Mouse (Mus musculus): Measurements from ENCODE around the gene Lsm12. TPM values are rescaled to one million over a fixed set of nuclear protein-coding genes. Genes with fewer than 3 reads are reported as not detected.

Lsm12 gene
- polyA plus RNA-seq, 1 experiment from 2014 or later: 94.3 TPM

Small RNAs within 50 kb of the gene (microRNA-seq; reads per million reads assigned to microRNA genes)
- gene Mir8101: 1.4 reads per million

Other genes starting within 250 kb of the Lsm12 start
- 0.77 and 1.6 TPM in 2 replicates for gene Sost, start 218.3 kb downstream of the Lsm12 start, polyA plus RNA-seq (2016; fragmentation: Nextera tagmentation; extraction: Ambion mirVana)
- not detected in 2 replicates for gene Cfap97d1, start 201.0 kb downstream of the Lsm12 start, polyA plus RNA-seq (2016; fragmentation: Nextera tagmentation; extraction: Ambion mirVana)
- 53.7 and 54.9 TPM in 2 replicates for gene Dusp3, start 198.3 kb downstream of the Lsm12 start, polyA plus RNA-seq (2016; fragmentation: Nextera tagmentation; extraction: Ambion mirVana)
- 4.1 and 4.5 TPM in 2 replicates for gene Mpp3, start 156.8 kb downstream of the Lsm12 start, polyA plus RNA-seq (2016; fragmentation: Nextera tagmentation; extraction: Ambion mirVana)
- gene Cd300lg, start 143.8 kb downstream of the Lsm12 start, polyA plus RNA-seq (2016; fragmentation: Nextera tagmentation; extraction: Ambion mirVana): 1.6 and 1.9 TPM in 2 replicates
- 15.4 and 17.8 TPM in 2 replicates for gene Mpp2, start 96.8 kb downstream of the Lsm12 start, polyA plus RNA-seq (2016; fragmentation: Nextera tagmentation; extraction: Ambion mirVana)
- not detected in 2 replicates for gene Ppy, start 84.0 kb downstream of the Lsm12 start, polyA plus RNA-seq (2016; fragmentation: Nextera tagmentation; extraction: Ambion mirVana)
- gene Pyy, start 77.5 kb downstream of the Lsm12 start, polyA plus RNA-seq (2016; fragmentation: Nextera tagmentation; extraction: Ambion mirVana): not detected in 2 replicates
- gene Nags, start 39.8 kb downstream of the Lsm12 start, polyA plus RNA-seq (2016; fragmentation: Nextera tagmentation; extraction: Ambion mirVana): 0.11 TPM in 1 of 2 replicates, not detected in the other
- gene Tmem101, start 28.9 kb downstream of the Lsm12 start, polyA plus RNA-seq (2016; fragmentation: Nextera tagmentation; extraction: Ambion mirVana): 36.8 and 37.6 TPM in 2 replicates
- 27.1 and 28.0 TPM in 2 replicates for gene G6pc3, start 4.3 kb upstream of the Lsm12 start, polyA plus RNA-seq (2016; fragmentation: Nextera tagmentation; extraction: Ambion mirVana)
- gene Hdac5, start 44.9 kb upstream of the Lsm12 start, polyA plus RNA-seq (2016; fragmentation: Nextera tagmentation; extraction: Ambion mirVana): 92.2 and 95.9 TPM in 2 replicates
- 14.0 and 14.3 TPM in 2 replicates for gene BC030867, start 63.6 kb upstream of the Lsm12 start, polyA plus RNA-seq (2016; fragmentation: Nextera tagmentation; extraction: Ambion mirVana)
- gene Asb16, start 83.4 kb upstream of the Lsm12 start, polyA plus RNA-seq (2016; fragmentation: Nextera tagmentation; extraction: Ambion mirVana): 0.06 and 0.13 TPM in 2 replicates
- 35.7 and 38.9 TPM in 2 replicates for gene Tmub2, start 99.6 kb upstream of the Lsm12 start, polyA plus RNA-seq (2016; fragmentation: Nextera tagmentation; extraction: Ambion mirVana)
- 10.9 and 11.8 TPM in 2 replicates for gene Atxn7l3, start 111.3 kb upstream of the Lsm12 start, polyA plus RNA-seq (2016; fragmentation: Nextera tagmentation; extraction: Ambion mirVana)
- gene Ubtf, start 134.4 kb upstream of the Lsm12 start, polyA plus RNA-seq (2016; fragmentation: Nextera tagmentation; extraction: Ambion mirVana): 65.4 and 68.6 TPM in 2 replicates
- 114 and 116 TPM in 2 replicates for gene Slc4a1, start 180.9 kb upstream of the Lsm12 start, polyA plus RNA-seq (2016; fragmentation: Nextera tagmentation; extraction: Ambion mirVana)
- gene Rundc3a, start 208.1 kb upstream of the Lsm12 start, polyA plus RNA-seq (2016; fragmentation: Nextera tagmentation; extraction: Ambion mirVana): 1.7 and 1.8 TPM in 2 replicates
- 253 and 260 TPM in 2 replicates for gene Slc25a39, start 222.7 kb upstream of the Lsm12 start, polyA plus RNA-seq (2016; fragmentation: Nextera tagmentation; extraction: Ambion mirVana)
- gene Grn, start 245.0 kb upstream of the Lsm12 start, polyA plus RNA-seq (2016; fragmentation: Nextera tagmentation; extraction: Ambion mirVana): 189 and 191 TPM in 2 replicates